Mouse (Mus musculus) olfactory bulb, adult 2 months (tissue): ENCODE data around the gene Dner. TPM values are rescaled to one million over a fixed set of nuclear protein-coding genes. Genes with fewer than 3 reads are reported as not detected.

Experiments
- H3K27ac ChIP-seq: fragments of 200-500 bp; 2 replicates; pipeline ENCODE4 v1.5.1; 2012; ENCODE audit warnings: low read depth, low read length; ENCODE audit not compliant: insufficient read depth
- H3K4me1 ChIP-seq: fragments of 200-500 bp; 2 replicates; pipeline ENCODE4 v1.6.1; 2012; ENCODE audit warnings: low read length; ENCODE audit not compliant: control insufficient read depth, insufficient read depth
- H3K4me3 ChIP-seq: fragments of 200-500 bp; 2 replicates; pipeline ENCODE4 v1.5.1; 2012; ENCODE audit warnings: mild to moderate bottlenecking, low read depth, low read length, moderate library complexity; ENCODE audit not compliant: insufficient read depth
- CTCF ChIP-seq: fragments of 200-500 bp; IDR thresholded peaks from 2 replicates; pipeline ENCODE4 v1.5.1; 2012; ENCODE audit warnings: low read depth, mild to moderate bottlenecking, low read length, moderate library complexity; ENCODE audit not compliant: insufficient read depth
- POLR2A ChIP-seq: fragments of 200-500 bp; IDR thresholded peaks from 2 replicates; pipeline ENCODE4 v1.6.1; 2012; ENCODE audit warnings: mild to moderate bottlenecking, low read depth, low read length, moderate library complexity; ENCODE audit not compliant: insufficient read depth
- WGBS: fragments of 180-500 bp; shearing (Covaris S2); methylation state at CpG from one replicate; pipeline ENCODE4 v1.1.7; 2018; 5-methylcytosine and 5-hydroxymethylcytosine counted together
- polyA plus RNA-seq: library from polyadenylated mRNA; stranded (reverse); fragments of >200 nt; gene quantifications from 2 replicates; pipeline ENCODE4 v1.2.4, GENCODE M21; 2012; ENCODE audit warnings: low replicate concordance; ENCODE audit not compliant: missing spikeins, insufficient read depth, insufficient read length

The Dner gene
- polyA plus RNA-seq, 1 experiment, result not detected

DNA sequence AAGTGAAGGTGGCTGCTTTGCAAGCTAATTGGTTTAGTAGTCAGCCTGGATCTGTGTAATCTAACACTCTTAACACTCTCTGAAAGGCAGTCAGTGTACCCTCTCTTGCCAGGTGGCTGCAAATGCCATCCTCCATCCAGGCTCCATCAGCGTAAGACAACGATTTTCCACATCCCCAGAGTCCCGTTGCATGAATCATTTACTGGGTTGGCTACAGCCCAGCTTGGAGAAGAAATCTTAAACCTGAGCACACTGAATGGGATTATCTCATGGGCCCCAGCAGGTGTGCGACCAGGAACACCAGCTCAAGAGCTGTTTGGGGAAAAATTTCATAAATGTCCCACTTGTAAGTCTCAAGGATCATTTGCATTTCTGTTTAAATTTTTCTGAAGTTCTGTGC is 308.4 kb downstream of the Dner start:
- H3K4me1 ChIP-seq, result no peaks in the 10 kb centered on the region
- 55% methylated on average over 4 of the region's 4 CpGs for WGBS
- no peak overlapping the region for H3K4me3 ChIP-seq
- no peak overlapping the region for H3K27ac ChIP-seq
- no peak for TF ChIP-seq POLR2A
- TF ChIP-seq CTCF, result no peak

DNA sequence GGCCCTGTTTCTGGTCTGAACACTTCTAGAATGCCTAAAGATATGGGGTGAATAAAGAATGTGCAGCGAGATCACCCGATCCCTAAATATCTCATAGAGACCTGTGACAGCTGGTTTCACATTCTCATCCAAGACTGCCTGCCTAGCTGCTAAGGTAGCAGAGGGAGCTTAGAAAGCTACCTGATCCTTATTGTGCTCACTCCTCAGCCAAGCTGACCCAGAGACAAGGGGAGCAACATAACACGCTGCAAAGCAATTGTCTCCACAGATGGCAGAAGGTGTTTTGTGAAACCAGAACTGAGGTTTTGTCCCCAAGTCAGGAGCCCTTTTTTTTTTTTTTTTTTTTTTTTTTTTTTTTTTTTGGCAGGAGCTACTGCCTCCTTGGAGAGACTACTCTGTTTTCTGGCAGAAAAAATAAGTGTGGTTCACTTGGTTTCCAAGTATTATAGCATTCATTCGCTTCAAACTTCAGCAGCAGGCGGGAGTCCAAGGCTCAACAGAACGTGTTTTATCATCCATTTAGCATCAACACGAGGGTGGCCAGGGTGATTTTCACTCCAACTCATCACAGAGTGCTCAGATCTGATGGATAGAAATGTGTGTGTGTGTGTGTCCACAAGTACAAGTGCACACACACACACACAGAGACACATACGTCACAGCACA is 309.4 kb downstream of the Dner start:
- H3K27ac ChIP-seq, result no peak overlapping the region
- no peak overlapping the region for H3K4me3 ChIP-seq
- TF ChIP-seq CTCF, result no peak
- TF ChIP-seq POLR2A, result no peak
- WGBS, result 62% methylated on average over 8 of the region's 8 CpGs
- H3K4me1 ChIP-seq, result no peaks in the 10 kb centered on the region

DNA sequence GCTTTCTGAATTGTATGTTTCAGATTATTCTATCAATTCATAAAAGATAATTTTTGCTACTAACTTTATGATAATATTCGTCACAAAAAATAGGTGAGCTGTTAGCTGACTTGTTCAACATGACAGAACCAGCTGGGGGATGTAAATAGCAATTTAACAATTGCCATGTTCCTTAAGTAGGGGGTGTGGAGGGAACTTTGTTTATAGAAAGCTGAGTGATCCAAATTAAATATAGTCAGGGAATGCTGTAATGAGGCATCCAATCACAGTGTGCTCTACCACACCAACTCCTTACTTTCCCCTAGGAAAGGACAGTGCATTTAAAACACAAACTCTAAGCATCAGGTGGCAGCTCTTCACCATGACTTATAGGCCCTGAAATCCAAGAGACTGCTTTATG is 313.3 kb downstream of the Dner start:
- 51% methylated on average over 1 of the region's 1 CpGs for WGBS
- Histone ChIP-seq H3K4me1 (no peaks in the 10 kb centered on the region), H3K27ac (no peak overlapping the region)

DNA sequence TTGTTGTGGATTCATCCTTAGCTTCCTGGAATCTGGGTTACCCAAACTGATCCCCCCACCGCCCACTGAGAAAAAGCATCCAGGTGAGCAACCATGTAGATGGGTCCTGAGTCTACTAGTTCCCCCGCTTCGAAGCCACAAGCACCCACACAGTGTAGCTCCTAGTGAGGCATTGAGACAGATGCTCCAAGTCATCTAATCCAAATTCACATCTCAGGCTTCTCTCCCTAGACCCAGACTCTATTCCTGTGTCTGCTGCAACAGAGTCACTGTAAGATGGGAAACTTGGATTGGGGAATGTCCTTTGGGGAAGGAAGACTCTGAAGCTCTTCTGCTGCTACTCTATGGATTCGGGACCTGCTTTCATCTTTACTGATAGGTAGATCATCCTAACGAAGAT is 314.0 kb downstream of the Dner start:
- Histone ChIP-seq H3K4me1 (no peaks in the 10 kb centered on the region), H3K4me3 (no peak overlapping the region), H3K27ac (no peak overlapping the region)
- TF ChIP-seq POLR2A (no peak), CTCF (no peak)
- 96% methylated on average over 5 of the region's 5 CpGs for WGBS

More for the DNA sequence above, 313.3 kb downstream of the Dner start:
- TF ChIP-seq CTCF, result no peak
- no peak for TF ChIP-seq POLR2A
- no peak overlapping the region for H3K4me3 ChIP-seq

DNA sequence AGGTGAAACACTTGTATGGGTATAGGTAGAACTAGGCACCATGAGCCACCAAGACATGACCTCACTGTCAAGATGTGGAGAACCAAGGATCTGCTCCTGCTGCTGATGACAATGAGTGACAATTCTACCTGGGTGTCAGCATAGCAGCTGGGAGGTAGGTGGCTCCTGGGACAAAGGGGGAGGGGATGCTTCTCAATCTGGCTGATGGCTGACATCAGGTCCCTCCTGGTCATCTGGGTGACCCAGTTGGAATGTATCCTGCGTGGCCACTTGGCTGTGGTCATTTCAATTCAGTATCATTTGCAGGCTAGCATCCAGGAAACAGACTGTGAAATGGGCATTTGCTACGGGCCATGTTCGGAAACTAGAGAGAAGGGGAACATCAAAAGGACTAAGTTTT is 315.1 kb downstream of the Dner start:
- 74% methylated on average over 3 of the region's 3 CpGs for WGBS
- H3K4me1 ChIP-seq, result no peaks in the 10 kb centered on the region
- no peak overlapping the region for H3K4me3 ChIP-seq
- H3K27ac ChIP-seq, result no peak overlapping the region
- TF ChIP-seq POLR2A, result no peak
- TF ChIP-seq CTCF, result no peak

DNA sequence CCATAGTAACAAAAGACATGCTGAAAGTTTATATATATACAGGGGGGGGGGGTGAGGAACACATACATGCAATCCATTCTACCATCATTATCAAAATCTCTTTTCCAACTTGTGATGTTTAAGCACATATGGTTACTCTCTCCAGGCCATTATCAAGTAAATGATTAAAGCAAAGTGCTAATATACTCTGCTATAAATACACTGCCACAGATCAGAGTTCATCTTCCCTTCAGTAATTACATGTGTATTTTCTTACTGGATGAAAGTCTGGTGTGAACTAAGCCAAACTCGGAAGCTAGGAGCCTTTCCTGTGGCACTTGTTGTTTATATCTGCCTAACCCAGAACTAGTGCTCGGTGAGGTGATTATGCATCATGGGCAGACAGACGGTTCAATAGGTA is 328.3 kb downstream of the Dner start:
- H3K27ac ChIP-seq, result no peak overlapping the region
- WGBS, result 70% methylated on average over 3 of the region's 3 CpGs
- TF ChIP-seq CTCF (no peak), POLR2A (no peak)
- H3K4me3 ChIP-seq, result no peak overlapping the region
- H3K4me1 ChIP-seq, result no peaks in the 10 kb centered on the region

DNA sequence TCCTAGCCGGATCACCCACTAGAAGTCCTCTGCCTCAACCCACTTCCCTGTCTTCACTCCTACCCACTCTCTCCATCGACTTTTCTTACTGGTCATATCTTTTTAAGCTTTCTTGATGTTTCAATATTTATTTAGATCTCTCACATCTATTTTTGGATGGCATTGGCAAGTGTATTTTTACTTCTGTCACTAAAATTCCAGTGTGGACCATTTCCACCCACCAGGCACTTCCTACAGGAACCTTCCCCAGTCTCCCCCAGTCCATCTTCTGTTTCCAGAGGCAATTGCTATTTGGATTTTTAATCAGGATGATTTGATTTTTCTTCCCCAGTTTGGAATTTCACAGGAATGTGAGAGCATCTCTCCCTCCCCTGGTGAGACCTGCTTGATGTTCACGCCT is 329.5 kb downstream of the Dner start:
- Histone ChIP-seq H3K27ac (no peak overlapping the region), H3K4me1 (no peaks in the 10 kb centered on the region), H3K4me3 (no peak overlapping the region)
- 75% methylated on average over 3 of the region's 3 CpGs for WGBS
- TF ChIP-seq CTCF (no peak), POLR2A (no peak)

DNA sequence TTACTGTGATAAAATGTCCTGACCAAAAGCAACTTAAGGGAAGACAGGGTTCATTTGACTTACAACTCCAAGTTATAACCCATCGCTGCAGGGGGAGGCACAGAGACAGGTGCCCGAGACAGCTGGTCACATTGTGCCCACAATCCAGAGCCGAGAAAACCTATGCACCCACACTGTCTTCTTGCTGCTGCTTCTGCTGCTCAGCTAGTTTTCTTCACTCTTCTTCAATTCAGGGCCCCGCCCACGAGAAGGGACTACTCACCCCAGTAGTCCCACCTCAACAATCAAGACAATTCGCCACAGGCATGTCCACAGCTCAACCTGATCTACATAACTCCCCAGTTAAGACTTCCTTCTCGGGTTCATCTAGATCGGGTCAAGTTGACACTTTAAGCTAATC is 332.1 kb downstream of the Dner start, which contains the start of gene Pid1:
Pid1 (minus strand) TSS at position 214 of the 400 bp plus-strand sequence.
- TF ChIP-seq POLR2A (no peak), CTCF (no peak)
- H3K27ac ChIP-seq, result no peak within 1 kb of the TSS
- no peaks in the 10 kb centered on the region for H3K4me1 ChIP-seq
- 94% methylated on average over 8 of the region's 8 CpGs for WGBS
- no peak within 1 kb of the TSS for H3K4me3 ChIP-seq

DNA sequence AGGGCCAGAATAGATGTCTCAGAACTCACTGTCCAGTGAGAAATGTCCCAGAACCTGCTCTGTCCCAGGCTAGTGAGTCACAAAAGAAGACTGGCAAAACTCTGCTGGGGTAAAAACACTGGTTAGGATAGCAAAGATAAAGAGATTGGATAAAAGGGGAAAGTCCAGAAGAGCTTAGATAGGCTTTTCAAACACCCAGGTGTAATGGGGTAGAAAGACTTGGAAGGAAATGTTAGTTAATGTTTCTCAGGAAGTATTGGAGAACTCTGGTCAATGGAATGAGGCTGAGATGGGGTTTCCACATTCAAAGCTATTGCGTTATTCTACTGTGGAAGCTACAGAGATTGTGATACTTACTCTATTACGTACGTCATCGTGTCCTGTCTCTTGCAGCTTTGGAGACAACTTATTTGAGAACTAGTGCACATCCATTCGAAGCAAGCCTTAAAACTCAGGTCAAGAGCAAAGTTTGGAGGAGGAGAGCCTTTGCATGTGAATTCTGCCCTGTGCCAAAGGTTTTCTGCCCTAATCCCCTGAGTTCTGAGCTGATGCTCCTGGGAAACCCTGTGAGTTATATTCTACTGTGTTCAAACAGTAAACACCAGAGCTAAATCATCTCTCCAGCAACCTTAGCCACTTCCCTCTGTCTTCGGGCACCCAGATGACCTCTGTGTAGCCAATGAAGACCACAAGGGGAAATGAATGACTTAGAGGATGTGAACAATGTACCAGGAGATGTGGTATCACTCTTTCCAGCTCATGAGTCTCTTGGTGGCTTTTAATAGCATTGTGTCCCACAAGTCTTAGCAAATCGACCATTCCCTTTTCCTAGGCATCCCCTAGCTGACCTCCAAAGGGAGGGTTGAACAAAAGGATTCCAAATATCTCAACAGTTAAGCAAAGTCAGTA is 333.1 kb downstream of the Dner start:
- no peak overlapping the region for H3K27ac ChIP-seq
- 91% methylated on average over 7 of the region's 7 CpGs for WGBS
- no peak overlapping the region for H3K4me3 ChIP-seq
- H3K4me1 ChIP-seq, result no peaks in the 10 kb centered on the region
- TF ChIP-seq CTCF (no peak), POLR2A (no peak)
